Mouse (Mus musculus): ENCODE results near the gene Gm7102.
"Not testable (repeated sequence)": the region's sequence is repeated elsewhere in the genome, so short reads cannot be mapped to it uniquely, and the experiment has no call there.

Gene Gm7102

DNA sequence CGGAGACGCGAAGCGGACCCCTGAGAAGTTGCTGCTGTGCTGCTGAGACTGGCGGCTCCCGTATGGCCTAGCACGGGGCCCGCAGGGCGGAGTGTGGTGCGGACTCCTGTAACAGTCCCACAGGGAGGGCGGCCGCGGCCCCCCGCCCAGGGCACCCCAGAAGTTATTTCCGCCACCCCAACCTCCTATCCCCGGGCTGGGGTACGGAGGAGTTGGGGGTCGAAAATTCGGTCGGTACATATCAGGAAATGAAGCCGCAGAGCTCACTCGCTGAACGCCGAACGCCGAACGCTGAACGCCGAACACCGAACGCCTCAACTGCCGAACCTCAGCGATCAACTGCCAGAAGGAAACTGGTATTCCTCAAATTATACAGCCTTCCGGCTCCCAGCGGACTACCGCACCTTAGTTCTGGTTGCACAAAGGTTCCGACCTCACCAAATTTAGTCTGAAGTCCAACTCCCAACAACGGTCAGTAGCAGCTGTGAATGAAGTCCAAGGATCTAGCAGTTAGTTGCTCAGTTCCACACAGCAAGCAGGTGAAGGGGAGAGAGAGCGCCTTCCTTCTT lies at the start of gene Gm7102:
Gene Gm7102, minus strand, starts transcription at position 554 of the 569 bp plus-strand sequence.
- no peak for DNase-seq (ENCODE audit: extremely low read depth, insufficient read length, low spot score)

DNA sequence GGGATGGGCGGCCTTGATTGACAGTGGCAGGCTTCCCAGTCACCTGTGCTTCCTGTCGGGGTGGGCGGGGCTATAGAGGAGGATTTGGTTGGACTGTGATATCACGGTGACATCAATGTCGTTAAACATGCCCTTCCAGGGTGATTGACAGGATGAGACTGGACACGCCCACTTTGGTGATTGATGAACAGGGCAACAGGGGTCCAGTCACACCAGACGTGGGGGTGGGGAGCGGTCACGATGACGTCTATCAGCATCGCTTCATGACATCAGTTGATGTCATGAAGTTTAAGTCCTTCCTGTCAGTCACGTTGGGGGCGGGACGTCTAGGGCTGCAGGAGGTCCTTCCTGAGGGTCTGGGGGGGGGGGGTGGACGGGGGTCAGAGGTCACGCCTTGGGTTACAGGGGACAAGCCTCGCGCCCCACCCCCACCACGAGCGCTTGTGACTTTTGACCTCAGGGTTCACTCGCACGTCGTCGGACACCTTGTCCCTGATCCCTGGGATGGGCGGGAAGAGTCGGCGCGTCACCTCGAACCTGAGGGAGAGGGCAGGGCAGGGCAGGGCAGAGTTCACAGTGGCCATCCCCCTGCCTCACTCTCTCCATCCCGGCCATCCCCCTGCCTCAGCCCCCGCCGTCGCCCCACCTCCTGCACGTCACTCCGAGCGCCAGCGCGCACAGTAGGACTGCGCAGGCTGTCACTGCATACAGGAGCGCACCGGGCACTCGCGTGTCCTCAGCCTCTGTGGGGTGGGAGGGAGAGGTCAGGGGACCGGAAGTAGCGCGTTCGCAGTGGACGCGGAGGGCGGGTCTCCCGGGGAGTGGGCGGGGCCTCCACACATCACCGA lies 48.8 kb upstream of the Gm7102 start:
- peak; percentile 18 for DNase-seq (ENCODE audit: extremely low read depth, insufficient read length, low spot score)

DNA sequence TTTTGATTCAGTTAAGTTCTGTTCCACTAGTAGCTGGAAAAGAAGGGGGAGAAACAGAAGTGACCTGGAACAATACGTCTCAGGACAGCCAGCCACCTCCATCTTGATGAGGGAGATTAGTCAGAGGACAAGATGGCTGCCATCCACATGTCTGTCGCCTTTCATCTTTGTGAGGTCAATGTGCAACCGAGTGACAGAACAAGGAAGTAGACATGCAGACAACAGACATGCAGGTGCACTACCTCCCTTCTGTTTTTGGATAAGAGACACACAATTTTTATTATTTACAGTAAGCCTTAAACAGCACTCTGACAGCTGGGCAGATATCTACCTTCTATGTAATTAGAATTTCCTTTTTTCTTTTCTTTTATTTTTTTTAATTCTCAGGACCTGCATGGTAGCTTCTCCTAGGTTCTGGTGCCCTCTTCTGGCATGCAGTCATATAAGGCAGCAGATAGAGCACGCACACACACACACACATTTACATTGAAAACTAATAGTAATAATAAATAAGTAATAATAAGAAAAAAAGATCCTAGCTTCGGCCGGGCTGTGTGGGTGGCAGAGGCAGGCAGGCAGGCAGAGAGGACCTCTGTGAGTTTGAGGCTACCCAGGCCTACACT lies 47.7 kb upstream of the Gm7102 start:
- DNase-seq (ENCODE audit: extremely low read depth, insufficient read length, low spot score), result peak; percentile 61

DNA sequence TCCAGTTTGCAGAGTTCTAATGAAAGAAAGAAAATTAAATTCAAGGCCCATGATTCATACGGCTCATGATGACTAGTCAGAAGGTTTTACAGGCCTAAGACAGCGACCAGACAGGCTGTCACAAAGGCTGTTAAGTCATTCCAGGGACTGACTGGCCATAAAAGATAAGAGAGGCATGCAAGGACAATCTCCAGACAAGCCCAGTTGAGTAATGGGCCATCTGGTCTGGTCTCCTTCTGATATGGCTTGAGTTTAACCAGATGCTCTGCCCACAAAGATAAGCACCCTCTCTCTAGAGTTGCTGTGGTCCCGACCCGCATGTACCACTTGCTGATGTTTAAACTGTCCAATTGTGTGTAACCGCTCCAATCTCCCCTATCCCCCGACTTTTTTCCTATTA lies 31.4 kb upstream of the Gm7102 start:
- not testable (repeated sequence) for DNase-seq (ENCODE audit: extremely low read depth, insufficient read length, low spot score)

DNA sequence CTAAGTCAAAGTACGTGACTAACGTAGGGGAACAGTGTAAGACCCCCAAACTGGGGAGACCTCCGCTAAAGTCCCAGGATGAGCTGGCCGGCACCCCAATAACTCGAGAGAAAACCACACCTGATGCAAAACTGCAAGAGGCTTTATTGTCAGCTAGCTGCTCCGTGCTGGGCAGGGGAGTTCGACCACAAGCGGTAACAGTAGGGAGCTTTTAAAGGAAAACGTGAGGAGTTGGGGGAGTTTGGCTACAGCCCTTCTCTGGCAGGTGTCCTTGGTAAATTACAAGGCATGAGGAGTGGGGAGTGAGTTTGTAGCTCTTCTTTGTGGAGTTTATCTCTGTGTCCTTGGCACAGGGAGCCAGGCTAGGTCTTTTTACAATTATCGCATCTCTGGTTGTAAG lies 23.7 kb upstream of the Gm7102 start:
- no peak for DNase-seq (ENCODE audit: extremely low read depth, insufficient read length, low spot score)

DNA sequence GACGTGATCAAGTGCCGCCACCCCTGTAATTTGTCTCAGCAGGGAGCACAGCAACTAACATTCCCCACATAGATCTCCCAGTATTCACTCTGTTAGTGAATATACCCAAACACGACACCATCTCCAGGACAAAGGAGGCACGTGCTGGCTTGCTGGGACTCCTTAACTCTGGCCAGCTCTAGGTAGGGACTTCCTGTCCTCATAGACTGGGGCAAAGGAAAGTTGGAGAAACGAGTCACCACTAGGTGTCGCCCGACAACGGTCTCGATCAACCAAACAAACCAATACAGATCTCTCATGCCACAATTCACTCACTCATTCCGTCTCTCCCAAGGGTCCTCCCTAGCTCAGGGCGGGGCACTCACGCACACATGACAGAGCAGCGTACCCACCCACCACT lies 23.2 kb upstream of the Gm7102 start:
- DNase-seq (ENCODE audit: extremely low read depth, insufficient read length, low spot score), result peak; percentile 18

DNA sequence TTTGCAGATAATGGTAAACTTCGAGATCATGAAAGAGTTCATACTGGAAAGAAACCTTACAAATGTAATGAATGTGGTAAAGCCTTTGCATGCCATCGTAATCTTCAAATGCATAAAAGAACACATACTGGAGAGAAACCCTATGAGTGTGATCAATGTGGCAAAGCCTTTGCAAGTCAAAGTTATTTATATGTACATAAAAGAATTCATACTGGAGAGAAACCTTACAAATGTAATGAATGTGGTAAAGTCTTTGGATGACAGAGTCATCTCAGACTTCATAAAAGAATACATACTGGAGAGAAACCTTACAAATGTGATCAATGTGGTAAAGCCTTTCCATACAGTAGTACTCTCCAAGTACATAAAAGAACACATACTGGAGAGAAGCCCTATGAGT lies 7.5 kb upstream of the Gm7102 start, which contains the start of gene Gm6020:
Gene Gm6020, plus strand, starts transcription at position 301 of the 400 bp plus-strand sequence.
- DNase-seq (ENCODE audit: extremely low read depth, insufficient read length, low spot score), result not testable (repeated sequence)

DNA sequence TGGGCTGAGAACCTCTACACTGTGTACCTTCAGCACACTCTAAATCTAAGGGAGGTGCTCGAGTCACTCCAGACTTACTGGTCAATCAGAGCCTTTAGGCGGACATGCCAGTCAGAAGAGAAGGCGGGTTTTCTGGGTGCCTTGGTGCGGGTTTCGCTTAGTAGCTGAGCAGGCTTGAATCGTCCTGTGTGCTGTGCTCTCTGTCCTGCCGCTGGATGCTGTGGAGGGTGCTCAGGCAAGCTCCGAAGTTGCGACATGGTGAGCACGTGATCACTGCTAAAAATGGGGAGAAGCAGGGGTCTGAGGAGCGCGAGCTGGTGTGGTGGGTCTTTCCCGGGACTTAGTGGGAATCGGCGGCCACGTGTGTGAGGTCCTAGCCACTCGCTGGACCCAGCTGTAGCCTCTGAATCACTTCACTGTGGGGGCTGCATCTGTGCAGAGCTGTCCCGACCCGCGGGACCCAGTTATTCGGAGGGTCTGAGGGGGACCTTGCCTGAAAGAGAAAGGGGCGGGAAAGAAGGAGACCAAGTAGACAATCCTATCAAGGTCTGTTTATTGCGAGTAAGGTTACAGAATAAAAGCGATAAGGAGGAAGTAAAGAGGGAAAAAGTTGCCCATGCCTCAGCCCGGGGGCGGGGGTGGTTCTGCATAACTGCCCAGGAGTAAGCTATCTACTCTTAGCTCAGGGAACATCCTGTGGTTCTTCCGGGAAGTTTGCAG lies 24.2 kb downstream of the Gm7102 start:
- DNase-seq (ENCODE audit: extremely low read depth, insufficient read length, low spot score), result no peak

DNA sequence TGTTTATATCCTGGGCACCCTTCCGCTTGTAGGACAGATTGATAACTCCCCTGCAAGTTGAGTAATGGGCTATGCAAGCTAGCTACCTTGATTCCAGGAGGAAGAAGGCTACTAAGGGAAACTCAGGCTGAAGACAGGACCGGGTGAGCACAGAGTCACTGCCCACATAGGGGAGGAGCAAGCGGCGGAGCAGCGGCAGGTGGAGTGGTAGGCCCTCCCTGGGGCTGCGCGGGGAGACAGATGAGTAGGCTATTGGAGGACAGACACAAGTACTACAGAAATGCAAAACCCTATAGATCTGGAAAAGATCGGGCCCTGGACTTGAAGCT lies 24.8 kb downstream of the Gm7102 start:
- no peak for DNase-seq (ENCODE audit: extremely low read depth, insufficient read length, low spot score)

DNA sequence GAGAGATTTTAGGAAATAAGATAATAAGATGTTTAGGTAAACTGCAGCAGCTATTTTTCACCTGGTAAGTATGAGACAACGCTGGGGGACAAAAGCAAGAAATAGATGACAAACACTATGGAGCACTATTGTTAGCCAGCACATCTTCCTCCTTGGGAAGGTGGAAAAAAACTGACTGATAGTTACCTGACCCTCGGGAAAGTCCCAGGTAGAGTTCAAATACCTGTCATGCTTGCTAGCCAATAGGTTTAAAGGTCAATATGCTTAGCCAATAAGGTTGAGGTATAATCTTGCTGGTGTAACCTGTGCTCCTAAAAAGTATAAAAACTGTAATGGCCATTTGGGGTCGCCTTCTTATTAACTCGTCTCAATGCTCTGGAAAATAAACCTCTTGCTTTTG lies 34.8 kb downstream of the Gm7102 start:
- DNase-seq (ENCODE audit: extremely low read depth, insufficient read length, low spot score), result no peak

DNA sequence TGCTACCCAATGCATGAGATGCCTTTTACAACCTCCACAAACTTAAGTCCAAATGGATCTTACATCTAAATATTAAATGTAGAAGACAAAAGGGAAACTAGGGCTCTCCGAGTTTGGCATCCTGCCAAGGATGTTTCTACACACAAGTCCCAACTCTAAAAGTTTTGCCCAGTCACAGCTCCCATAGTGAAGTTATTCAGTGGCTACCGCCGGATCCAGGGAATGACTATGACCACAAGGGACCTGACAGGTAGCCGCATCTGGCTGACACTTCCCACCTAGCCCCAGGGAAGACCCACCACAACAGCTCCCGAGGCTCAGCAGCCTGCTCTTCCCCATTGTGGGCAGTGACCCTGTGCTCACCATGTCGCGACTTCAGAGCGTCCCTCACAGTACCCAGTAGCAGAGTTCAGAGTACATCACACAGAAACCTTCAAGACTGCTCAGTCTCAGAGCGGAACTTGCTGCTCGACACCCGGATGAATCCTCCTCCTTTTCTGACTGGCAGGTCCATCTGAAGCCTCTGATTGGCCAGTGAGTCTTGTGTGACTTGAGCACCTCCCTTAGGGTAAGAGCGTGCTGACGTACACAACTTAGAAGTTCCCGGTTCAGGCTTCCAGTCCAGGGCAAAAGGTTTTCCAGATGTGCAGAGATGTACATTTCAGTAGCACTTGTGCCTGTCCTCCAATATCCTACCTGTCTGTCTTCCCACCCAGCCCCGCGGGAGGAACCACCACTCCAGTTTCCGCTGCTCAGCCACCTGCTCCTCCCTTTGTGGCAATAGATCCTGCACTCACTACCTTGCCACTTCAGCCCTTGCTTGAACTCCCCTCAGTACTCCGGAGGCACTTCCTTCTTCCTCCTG lies 35.5 kb downstream of the Gm7102 start, which contains the start of gene Zfp950:
Gene Zfp950, minus strand, starts transcription at position 499 of the 865 bp plus-strand sequence.
- DNase-seq (ENCODE audit: extremely low read depth, insufficient read length, low spot score), result peak; percentile 86

DNA sequence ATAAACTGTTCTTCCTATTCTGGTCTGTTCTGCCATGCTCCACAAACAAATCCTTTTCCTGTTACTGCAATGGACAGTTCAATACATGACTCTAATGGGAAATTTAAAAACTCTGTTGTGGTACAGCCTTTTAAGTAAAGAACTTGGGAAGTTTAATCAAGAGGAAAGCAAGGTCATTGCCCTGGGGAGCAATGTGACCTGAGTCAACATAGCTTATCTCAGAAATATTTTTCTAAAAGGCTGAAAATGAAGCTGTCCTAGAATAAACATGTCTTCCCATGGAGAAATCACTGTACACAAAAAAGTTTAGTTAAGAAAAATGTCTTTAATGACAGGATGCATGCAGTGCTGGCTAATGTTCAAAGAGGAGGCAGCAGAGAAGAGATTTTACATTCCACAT lies 37.5 kb downstream of the Gm7102 start:
- no peak for DNase-seq (ENCODE audit: extremely low read depth, insufficient read length, low spot score)

DNA sequence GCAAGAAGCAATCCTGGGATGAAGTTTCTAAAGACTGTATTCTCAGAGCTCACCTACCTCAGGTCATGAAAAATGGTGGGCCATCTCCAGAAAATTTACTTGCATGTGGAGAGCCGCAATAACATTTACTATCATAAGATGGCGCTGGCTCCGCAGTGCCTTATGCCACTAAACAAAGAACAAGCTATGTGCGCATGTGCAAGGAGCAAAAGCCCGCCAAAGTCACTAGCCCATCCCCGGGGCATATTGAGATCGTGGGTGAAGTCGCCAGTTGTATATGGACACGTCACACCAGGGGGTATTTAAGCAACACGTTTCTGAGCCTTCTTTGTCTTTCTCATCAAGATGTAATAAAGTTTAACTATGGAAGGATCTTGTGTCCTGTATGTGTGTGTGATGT lies 45.0 kb downstream of the Gm7102 start:
- no peak for DNase-seq (ENCODE audit: extremely low read depth, insufficient read length, low spot score)
